28 mouse cellular contexts compared by ENCODE assay signal in genomic region chr9:77432030-77432429, GRCm38 (mm10).
A peak's percentile ranks its signal among the peaks of the same experiment; 100 is the strongest.
DNase-seq lines count a peak whose midpoint lies in the region; ATAC-seq and TF ChIP-seq lines count a peak whose summit lies in the region.
"Had no signal": no experiment of that assay in that cellular context is flagged by ENCODE, and none has a peak within 500 bp of the region (broad histone marks: within the 10 kb centered on the region; RNA-seq: fewer than 3 reads in every experiment).

No protein-coding gene starts in this region.

- no peak overlapping the region for H3K27ac ChIP-seq in hindbrain, embryonic 12.5 days
- H3K27ac ChIP-seq: embryonic facial prominence, embryonic 12.5 days; embryonic facial prominence, embryonic 15.5 days; forebrain, embryonic 12.5 days; forebrain, embryonic 15.5 days; heart, embryonic 15.5 days; hindbrain, embryonic 10.5 days; hindbrain, embryonic 14.5 days; hindbrain, postnatal 0 days had no signal

- TF ChIP-seq CTCF in G1E (IDR thresholded peaks at IDR 0.05; ENCODE audit: low read depth, low read length) = no peak

- peak overlapping the region; percentile 2 for H3K4me3 ChIP-seq in megakaryocyte, embryonic 14.5 days (replicated peaks)
- H3K4me3 ChIP-seq in G1E (ENCODE audit: low read depth, low read length) = peak overlapping the region; percentile 48; the same call in 1 of the 2 replicates
- H3K4me3 ChIP-seq in hindbrain, embryonic 12.5 days = no peak overlapping the region
- H3K4me3 ChIP-seq: embryonic facial prominence, embryonic 12.5 days; embryonic facial prominence, embryonic 15.5 days; forebrain, embryonic 12.5 days; forebrain, embryonic 15.5 days; heart, embryonic 12.5 days; heart, embryonic 15.5 days; hindbrain, embryonic 10.5 days had no signal

- H3K9me3 ChIP-seq in megakaryocyte, embryonic 14.5 days = peaks cover 2% of the 10 kb centered on the region; the same call in 1 of the 2 replicates
- H3K9me3 ChIP-seq in G1E (replicated peaks) = peaks cover 57% of the 10 kb centered on the region
- H3K9me3 ChIP-seq in hindbrain, embryonic 12.5 days (replicated peaks) = no peaks in the 10 kb centered on the region
- H3K9me3 ChIP-seq: embryonic facial prominence, embryonic 12.5 days; embryonic facial prominence, embryonic 15.5 days; forebrain, embryonic 12.5 days; forebrain, embryonic 15.5 days; heart, embryonic 12.5 days; heart, embryonic 15.5 days; hindbrain, embryonic 10.5 days had no signal

- peaks cover 32% of the 10 kb centered on the region for H3K36me3 ChIP-seq in megakaryocyte, embryonic 14.5 days (replicated peaks; ENCODE audit: low read length)
- H3K36me3 ChIP-seq in G1E (replicated peaks) = no peaks in the 10 kb centered on the region
- 0 out of 2 replicates have a peak, but pooled peaks cover under 1% of the 10 kb centered on the region for H3K36me3 ChIP-seq in hindbrain, embryonic 12.5 days
- H3K36me3 ChIP-seq: forebrain, embryonic 15.5 days had no signal

- H3K4me2 ChIP-seq in hindbrain, embryonic 12.5 days (replicated peaks) = no peak overlapping the region
- H3K4me2 ChIP-seq: embryonic facial prominence, embryonic 12.5 days; embryonic facial prominence, embryonic 15.5 days; forebrain, embryonic 12.5 days; forebrain, embryonic 15.5 days; heart, embryonic 12.5 days; heart, embryonic 15.5 days; hindbrain, embryonic 14.5 days had no signal

- H3K4me1 ChIP-seq in megakaryocyte, embryonic 14.5 days = peaks cover 9% of the 10 kb centered on the region
- no peaks in the 10 kb centered on the region for H3K4me1 ChIP-seq in G1E (ENCODE audit: insufficient read depth, low read depth, low read length)
- peaks cover 15% of the 10 kb centered on the region for H3K4me1 ChIP-seq in hindbrain, embryonic 12.5 days

- 85% methylated on average over 17 of the region's 17 CpGs for WGBS in hindbrain, embryonic 12.5 days

- ATAC-seq in megakaryocyte, adult 5-6 weeks (ENCODE audit: poor library complexity, severe bottlenecking) = no peak
- no peak for ATAC-seq in G1E (ENCODE audit: extremely low read depth, insufficient number of reproducible peaks, low FRiP score, poor library complexity, severe bottlenecking)
- ATAC-seq in hindbrain, embryonic 12.5 days (ENCODE audit: low FRiP score) = no peak
- ATAC-seq: forebrain, embryonic 15.5 days; hindbrain, postnatal 0 days; Patski had no signal

- DNase-seq in G1E (ENCODE audit: low spot score) = no peak
- peak; percentile 33 for DNase-seq in lung, postnatal 10 days
- peak; percentile 56 for DNase-seq in lung, postnatal 36 days
- no peak for DNase-seq in spleen, postnatal 36 days (ENCODE audit: low spot score in 2 of 2)
- no peak for DNase-seq in left cerebral cortex, adult 9 months (ENCODE audit: low spot score in 2 of 2)
- DNase-seq: adrenal gland, postnatal 10 days; adrenal gland, postnatal 36 days; B cell, adult 2 months; cerebellum, adult 18-20 months; cerebellum, adult 9-10 months; cerebellum, postnatal 25 days; gastrocnemius, postnatal 25 days; heart, adult 18-20 months; heart, postnatal 10 days; heart, postnatal 36 days had no signal

- H3K9ac ChIP-seq in hindbrain, embryonic 12.5 days = no peak overlapping the region
- H3K9ac ChIP-seq: embryonic facial prominence, embryonic 12.5 days; embryonic facial prominence, embryonic 15.5 days; forebrain, embryonic 12.5 days; forebrain, embryonic 15.5 days; heart, embryonic 12.5 days; heart, embryonic 15.5 days; hindbrain, embryonic 14.5 days had no signal

- H3K27me3 ChIP-seq in megakaryocyte, embryonic 14.5 days (replicated peaks) = no peaks in the 10 kb centered on the region
- H3K27me3 ChIP-seq in G1E (ENCODE audit: insufficient read depth, low read length) = no peaks in the 10 kb centered on the region; the same call in 1 of the 2 replicates
- H3K27me3 ChIP-seq in hindbrain, embryonic 12.5 days = no peaks in the 10 kb centered on the region
- H3K27me3 ChIP-seq: embryonic facial prominence, embryonic 12.5 days; embryonic facial prominence, embryonic 15.5 days; forebrain, embryonic 12.5 days; forebrain, embryonic 15.5 days; heart, embryonic 12.5 days; heart, embryonic 15.5 days; Patski had no signal

Comparison
In these comparisons a context has a peak if more than half of its experiments do, and no peak if none do; other contexts are left out.
1. DNase-seq: peak in lung, postnatal 10 days (single experiment) and lung, postnatal 36 days (single experiment); none in G1E (single experiment), spleen, postnatal 36 days (0 of 2) and left cerebral cortex, adult 9 months (0 of 2).